Mouse (Mus musculus) kidney, postnatal 10 days (tissue): ENCODE data around the gene Tln2.
"Not testable (repeated sequence)": the region's sequence is repeated elsewhere in the genome, so short reads cannot be mapped to it uniquely, and the experiment has no call there.

Source experiments
- DNase-seq: peaks from one replicate; pipeline ENCODE4 v3.0.0; 2021; ENCODE audit warnings: mixed read lengths

The Tln2 gene

DNA sequence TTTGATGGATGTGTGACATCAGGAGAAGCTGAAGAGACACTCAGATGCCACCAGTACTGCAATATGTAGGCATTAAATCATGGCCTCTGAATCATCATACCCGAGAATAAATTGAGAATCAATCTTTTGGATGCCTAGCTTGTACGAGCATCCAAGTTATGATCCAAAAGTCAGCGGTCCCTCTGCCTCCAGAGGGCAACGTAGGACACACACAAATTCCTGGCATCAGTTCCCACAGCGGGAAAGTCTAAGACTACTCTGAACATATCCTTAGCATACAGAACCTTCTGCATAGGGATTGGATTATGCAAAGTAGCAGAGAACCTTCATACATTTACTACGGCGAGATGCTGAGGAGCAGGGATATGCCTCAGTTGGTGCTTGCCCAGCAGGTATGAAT lies 210.5 kb downstream of the Tln2 start:
- peak; percentile 23 for DNase-seq

DNA sequence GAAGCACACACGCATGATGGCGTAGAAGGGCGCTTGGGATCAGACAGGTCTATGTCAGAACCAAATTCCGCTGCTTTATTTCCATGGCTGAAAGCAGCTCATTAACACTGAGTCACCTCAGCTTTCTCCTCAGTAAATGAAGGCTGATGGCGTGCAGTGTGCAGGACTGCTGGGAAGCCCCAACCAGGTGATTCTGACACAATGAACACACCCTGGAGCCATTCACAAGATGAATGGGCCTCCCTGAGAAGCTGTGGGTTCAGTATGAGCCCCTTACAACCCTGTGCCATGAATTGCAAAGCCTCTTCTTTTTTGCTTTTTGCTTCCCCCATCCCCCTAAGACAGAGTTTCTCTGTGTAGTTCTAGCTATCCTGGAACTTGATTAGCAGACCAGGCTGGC lies 212.3 kb downstream of the Tln2 start:
- no peak for DNase-seq

DNA sequence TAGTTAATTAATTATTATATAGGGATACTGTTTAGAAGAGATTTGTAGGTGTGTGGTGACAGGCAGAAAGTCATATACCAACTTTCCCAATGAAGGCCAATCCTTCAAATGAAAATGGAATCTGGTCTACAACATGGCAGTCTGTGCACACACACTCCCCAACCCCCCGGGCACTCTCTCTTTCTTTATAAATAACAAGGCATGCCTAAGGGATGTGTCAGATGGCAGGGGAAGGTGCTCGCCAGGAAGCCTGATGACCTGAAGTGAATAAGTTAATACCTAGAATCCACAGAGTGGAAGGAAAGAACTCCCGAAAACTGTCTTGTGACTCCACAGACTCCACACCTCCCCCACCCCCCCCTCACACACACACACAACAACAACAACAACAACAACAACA lies 228.2 kb downstream of the Tln2 start:
- DNase-seq = no peak

- no peak for DNase-seq
Observed at GRCm38 (mm10) chr9:67328451-67328850, 231.1 kb downstream of the Tln2 start.

GRCm38 (mm10) chr9:67321886-67322285 lies 237.6 kb downstream of the Tln2 start:
- peak; percentile 48 for DNase-seq

GRCm38 (mm10) chr9:67315356-67315755 lies 244.1 kb downstream of the Tln2 start:
- DNase-seq = peak; percentile 79

GRCm38 (mm10) chr9:67304992-67305391 lies 254.5 kb downstream of the Tln2 start:
- no peak for DNase-seq

DNA sequence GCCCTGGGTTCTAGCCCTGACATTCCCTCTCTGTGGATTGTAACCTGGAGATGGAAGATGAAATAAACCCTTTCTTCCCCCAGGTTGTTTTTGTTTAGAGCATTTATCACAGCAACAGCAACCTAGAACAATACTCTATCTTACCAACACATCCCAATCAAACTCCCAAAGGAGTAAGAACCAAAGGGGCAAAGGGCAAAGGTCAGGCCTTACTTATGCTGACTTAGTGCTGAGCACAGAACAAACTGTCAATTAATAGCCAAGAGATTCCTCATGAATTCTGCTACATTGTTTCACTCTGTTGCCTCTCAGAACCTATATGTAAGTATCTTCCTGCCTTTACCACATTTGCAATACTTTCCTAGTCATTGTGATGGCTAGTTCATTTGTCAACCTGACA lies 255.5 kb downstream of the Tln2 start:
- peak; percentile 55 for DNase-seq

- DNase-seq = no peak
Observed at GRCm38 (mm10) chr9:67303038-67303437, 256.5 kb downstream of the Tln2 start.

GRCm38 (mm10) chr9:67302386-67302989 lies 257.0 kb downstream of the Tln2 start:
- DNase-seq = no peak

DNA sequence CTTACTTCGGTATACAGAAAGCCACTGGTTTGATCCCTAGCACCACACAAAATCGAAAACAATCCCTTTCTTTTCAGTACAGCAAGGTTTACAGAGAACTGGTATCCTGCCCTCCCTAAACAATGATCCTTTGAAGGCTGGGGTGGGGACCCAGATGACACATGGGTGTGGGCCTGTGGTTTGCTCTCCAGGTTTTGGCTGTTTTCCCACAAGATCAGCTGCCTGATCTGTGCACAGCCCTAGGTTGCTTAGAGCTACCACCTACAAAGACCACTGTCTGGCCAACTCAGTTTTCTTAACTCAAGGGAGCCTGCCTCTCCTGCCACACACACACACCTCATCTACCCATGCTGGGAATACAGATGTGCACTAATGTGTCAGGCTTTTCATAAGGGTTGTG lies 257.9 kb downstream of the Tln2 start:
- no peak for DNase-seq

- DNase-seq = no peak
Observed at GRCm38 (mm10) chr9:67300769-67301168, 258.7 kb downstream of the Tln2 start.

DNA sequence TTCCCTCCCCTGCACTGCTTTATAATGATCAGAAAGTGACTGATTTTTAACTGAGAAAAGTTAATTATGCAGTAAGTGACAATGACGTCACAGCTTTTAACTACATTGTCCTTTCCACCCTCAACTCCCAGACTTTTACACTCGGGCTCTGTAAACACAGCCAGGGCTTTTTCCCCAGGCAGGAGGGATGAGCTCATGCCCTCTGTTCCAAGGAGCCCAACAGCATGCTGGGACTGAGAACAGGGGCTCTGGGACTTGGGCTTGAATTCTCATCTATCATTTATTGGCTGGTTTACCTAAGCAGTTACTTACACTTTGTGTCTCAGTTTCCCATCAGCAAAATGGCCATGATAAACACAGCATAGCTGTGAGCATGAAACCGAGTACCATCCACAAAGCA lies 259.2 kb downstream of the Tln2 start:
- no peak for DNase-seq

- DNase-seq = peak; percentile 55
Observed at GRCm38 (mm10) chr9:67299164-67299563, 260.3 kb downstream of the Tln2 start.

GRCm38 (mm10) chr9:67297236-67297889 lies 262.1 kb downstream of the Tln2 start:
- peak; percentile 39 for DNase-seq

- DNase-seq = no peak
Observed at GRCm38 (mm10) chr9:67287457-67287856, 272.0 kb downstream of the Tln2 start.

GRCm38 (mm10) chr9:67286801-67287200 lies 272.7 kb downstream of the Tln2 start:
- no peak for DNase-seq

GRCm38 (mm10) chr9:67285544-67285943 lies 274.0 kb downstream of the Tln2 start:
- DNase-seq = no peak

GRCm38 (mm10) chr9:67281812-67282211 lies 277.7 kb downstream of the Tln2 start:
- no peak for DNase-seq

GRCm38 (mm10) chr9:67280311-67280710 lies 279.2 kb downstream of the Tln2 start:
- DNase-seq = not testable (repeated sequence)

GRCm38 (mm10) chr9:67276446-67276845 lies 283.1 kb downstream of the Tln2 start:
- no peak for DNase-seq

GRCm38 (mm10) chr9:67274296-67274695 lies 285.2 kb downstream of the Tln2 start:
- peak; percentile 34 for DNase-seq

DNA sequence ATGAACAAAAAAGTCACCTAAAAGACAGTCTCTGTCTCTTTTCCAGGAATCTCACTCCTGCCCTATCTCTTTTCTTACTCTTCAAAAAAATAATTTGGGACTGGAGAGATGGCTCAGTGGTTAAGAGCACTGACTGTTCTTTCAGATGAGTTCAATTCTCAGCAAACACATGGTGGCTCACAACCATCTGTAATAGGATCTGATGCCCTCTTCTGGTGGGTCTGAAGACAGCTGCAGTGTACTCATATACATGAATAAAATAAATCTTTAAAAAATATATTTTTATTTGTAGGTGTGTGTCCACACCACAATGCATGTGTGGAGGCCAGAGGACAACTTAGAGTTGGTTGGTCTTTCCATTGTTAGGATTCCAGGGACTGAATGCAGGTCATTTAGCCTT lies 286.1 kb downstream of the Tln2 start:
- no peak for DNase-seq

DNA sequence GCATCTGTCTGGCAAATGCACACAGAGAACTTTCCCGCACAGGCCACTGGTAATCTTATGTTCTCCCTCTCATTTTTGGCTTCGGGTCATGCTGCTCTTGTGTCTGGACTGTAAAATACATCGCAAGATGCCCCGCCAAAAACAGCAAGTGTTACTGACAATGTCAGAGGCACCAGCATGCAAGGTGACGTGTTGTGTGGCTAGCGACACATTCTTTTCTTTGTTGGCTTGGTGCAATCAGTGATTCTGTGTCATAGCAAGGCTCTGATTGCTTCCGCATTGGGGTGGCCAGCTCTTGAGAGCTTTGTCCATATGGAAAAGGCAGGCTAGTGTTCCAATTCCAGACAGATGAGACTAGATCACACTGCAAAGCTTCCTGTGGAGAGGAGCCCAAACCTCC lies 288.8 kb downstream of the Tln2 start:
- no peak for DNase-seq

DNA sequence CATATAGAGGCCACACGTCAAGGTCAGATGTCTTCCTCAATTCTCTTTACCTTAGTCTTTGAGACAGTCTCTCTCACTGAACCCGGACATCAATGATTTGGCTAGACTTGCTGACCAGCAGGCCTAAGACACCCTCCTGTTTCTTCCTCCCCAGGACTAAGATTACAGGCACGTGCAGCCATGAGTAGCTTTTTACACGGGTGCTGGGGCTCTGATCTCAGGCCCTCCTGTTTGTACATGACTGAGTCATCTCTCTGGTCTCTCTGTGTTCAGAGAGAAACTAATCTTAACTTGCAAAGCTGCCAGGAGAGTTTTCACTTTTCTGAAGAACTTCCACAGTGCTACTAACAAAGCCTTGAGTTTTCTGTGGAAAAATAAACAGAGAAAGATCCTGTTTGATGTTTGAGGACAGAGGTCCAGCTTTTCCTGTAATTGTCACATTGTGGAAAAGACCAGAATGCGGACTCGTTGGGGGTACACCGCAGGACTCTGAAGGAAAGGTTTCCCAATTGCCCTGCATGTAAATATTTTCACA lies 289.4 kb downstream of the Tln2 start:
- DNase-seq = no peak
